Mouse (Mus musculus) embryonic facial prominence, embryonic 13.5 days (tissue): ENCODE results near the gene Olfr316. TPM values are rescaled to one million over a fixed set of nuclear protein-coding genes. Genes with fewer than 3 reads are reported as not detected.
"Not testable (repeated sequence)": the region's sequence is repeated elsewhere in the genome, so short reads cannot be mapped to it uniquely, and the experiment has no call there.

Source experiments
- ATAC-seq: fragments of 200-750 bp; cut with Nextera tagmentation; 2 replicates; pipeline ENCODE4 v1.8.0; 2017; ENCODE audit warnings: low read depth; ENCODE audit not compliant: insufficient number of reproducible peaks, insufficient read depth, low FRiP score, low TSS enrichment
- H3K27ac ChIP-seq: fragments of 300-500 bp; sonication (generic); 2 replicates; pipeline ENCODE4 v1.5.1; 2015; ENCODE audit warnings: moderate library complexity, mild to moderate bottlenecking, inconsistent platforms
- H3K27me3 ChIP-seq: fragments of 300-500 bp; sonication (generic); 2 replicates; pipeline ENCODE4 v1.6.1; 2015; ENCODE audit warnings: mild to moderate bottlenecking, inconsistent platforms
- H3K36me3 ChIP-seq: fragments of 300-500 bp; sonication (generic); 2 replicates; pipeline ENCODE4 v1.6.1; 2015; ENCODE audit warnings: mild to moderate bottlenecking, inconsistent platforms
- H3K4me1 ChIP-seq: fragments of 300-500 bp; sonication (generic); 2 replicates; pipeline ENCODE4 v1.6.1; 2015; ENCODE audit warnings: inconsistent platforms
- H3K4me2 ChIP-seq: fragments of 300-500 bp; sonication (generic); 2 replicates; pipeline ENCODE4 v1.6.1; 2015; ENCODE audit warnings: moderate library complexity, mild to moderate bottlenecking, inconsistent platforms
- H3K4me3 ChIP-seq: fragments of 300-500 bp; sonication (generic); 2 replicates; pipeline ENCODE4 v1.5.1; 2015; ENCODE audit warnings: mild to moderate bottlenecking, inconsistent platforms
- H3K9ac ChIP-seq: fragments of 300-500 bp; sonication (generic); 2 replicates; pipeline ENCODE4 v1.6.1; 2015; ENCODE audit warnings: mild to moderate bottlenecking, inconsistent platforms
- H3K9me3 ChIP-seq: fragments of 300-500 bp; sonication (generic); 2 replicates; pipeline ENCODE4 v1.6.1; 2016; ENCODE audit warnings: inconsistent platforms
- WGBS: fragments of 180-500 bp; shearing (Covaris S2); methylation state at CpG from one replicate; pipeline ENCODE4 v1.1.7; 2015; ENCODE audit warnings: mixed read lengths; 5-methylcytosine and 5-hydroxymethylcytosine counted together
- polyA plus RNA-seq: library from polyadenylated mRNA; unstranded; fragments of >200 nt; fragmentation: Nextera tagmentation; extraction: Ambion mirVana; gene quantifications from 2 replicates; pipeline ENCODE4 v1.2.1, GENCODE M21; 2015

The Olfr316 gene
- polyA plus RNA-seq, result not detected in 2 replicates

DNA sequence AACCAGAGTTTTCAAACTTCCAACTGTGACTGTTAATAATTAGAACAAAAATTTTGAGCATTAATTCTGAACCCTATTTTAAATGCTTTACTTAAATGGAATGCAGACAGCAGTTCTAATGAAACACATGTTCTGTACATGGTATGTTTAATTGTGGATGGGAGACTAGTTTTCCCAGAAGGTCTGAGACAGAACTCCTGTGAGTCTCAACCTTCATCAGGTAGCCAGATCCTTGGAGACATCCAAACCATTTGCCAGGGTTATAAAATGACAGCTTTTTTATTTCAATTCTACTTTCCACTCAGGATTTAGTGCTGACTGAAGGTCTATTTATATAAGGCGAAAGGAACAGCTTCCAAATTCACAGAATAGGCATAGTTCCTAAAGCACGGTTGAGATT is at the start of gene Olfr316:
TSS of gene Olfr316 (plus strand) at position 301 of the 400 bp plus-strand sequence.
- Histone ChIP-seq H3K9me3 (no peaks in the 10 kb centered on the region), H3K36me3 (no peaks in the 10 kb centered on the region), H3K27me3 (no peaks in the 10 kb centered on the region), H3K4me2 (no peak within 1 kb of the TSS), H3K9ac (no peak within 1 kb of the TSS), H3K4me1 (no peaks in the 10 kb centered on the region), H3K27ac (no peak within 1 kb of the TSS), H3K4me3 (no peak within 1 kb of the TSS)
- WGBS, result 85% methylated on average over 2 of the region's 2 CpGs
- ATAC-seq, result no peak

DNA sequence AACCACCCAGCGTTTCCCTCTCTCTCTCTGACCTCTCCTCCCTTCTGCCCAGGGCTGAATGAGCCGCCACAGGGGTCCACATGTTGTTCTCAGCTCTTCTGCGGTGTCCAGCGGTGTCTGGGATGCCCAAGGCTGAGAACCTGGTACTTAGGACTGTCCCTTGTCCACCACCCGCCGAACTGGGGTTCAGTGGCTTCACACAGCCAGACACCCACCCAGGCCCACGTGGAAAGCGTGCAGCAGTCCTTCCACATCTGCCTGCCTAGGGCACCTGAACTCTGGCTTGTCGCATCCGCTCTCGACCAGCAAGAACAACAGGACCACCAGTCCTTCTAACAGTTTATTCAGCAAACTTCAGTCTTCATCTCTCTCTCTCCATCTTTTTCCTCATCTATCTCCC is 43.4 kb upstream of the Olfr316 start:
- Histone ChIP-seq H3K4me3 (no peak overlapping the region), H3K27ac (no peak overlapping the region), H3K4me1 (no peaks in the 10 kb centered on the region), H3K27me3 (no peaks in the 10 kb centered on the region), H3K36me3 (no peaks in the 10 kb centered on the region), H3K9me3 (no peaks in the 10 kb centered on the region), H3K4me2 (no peak overlapping the region), H3K9ac (no peak overlapping the region)
- no peak for ATAC-seq
- 81% methylated on average over 11 of the region's 11 CpGs for WGBS

DNA sequence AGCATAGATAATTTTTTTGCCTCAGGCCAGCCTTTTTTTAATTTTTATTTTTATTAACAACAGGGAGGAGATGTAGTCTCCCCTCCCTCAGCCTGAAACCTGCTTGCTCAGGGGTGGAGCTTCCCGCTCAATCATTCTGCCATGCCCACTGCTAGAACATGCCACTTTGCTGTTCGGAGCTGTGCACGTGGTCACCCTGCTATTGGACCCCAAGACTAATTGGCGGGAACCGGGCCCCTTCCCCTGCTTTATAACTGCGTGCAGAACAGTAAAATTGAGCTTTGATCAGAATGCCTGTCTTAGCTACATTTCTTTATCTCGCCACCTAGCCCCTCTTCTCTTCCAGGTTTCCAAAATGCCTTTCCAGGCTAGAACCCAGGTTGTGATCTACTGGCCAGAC is 34.8 kb upstream of the Olfr316 start:
- H3K36me3 ChIP-seq, H3K4me2 ChIP-seq, H3K9me3 ChIP-seq, H3K4me1 ChIP-seq, H3K9ac ChIP-seq, ATAC-seq, H3K27me3 ChIP-seq, H3K4me3 ChIP-seq, H3K27ac ChIP-seq: not testable (repeated sequence)
- WGBS, result 78% methylated on average over 7 of the region's 7 CpGs

DNA sequence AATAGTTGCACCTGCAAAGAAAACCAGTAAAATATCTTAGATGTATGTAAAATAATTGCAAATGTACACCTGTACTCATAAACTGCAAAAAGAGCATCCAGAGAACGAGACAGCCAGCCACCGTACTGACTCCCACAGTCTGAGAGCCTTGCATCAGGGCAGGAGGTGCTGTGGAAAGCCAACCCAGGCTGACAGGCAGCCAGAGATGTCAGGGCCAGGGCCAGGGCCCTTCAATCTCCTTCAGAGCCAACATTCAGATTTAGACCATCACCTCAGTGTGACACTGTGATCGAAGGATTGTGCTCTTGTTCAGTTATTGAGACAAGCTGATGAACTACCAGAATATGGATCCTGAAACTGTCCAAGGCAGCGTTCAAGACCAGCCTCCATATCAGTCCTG is 32.8 kb upstream of the Olfr316 start:
- Histone ChIP-seq H3K4me1 (no peaks in the 10 kb centered on the region), H3K27me3 (no peaks in the 10 kb centered on the region), H3K27ac (no peak overlapping the region), H3K9ac (no peak overlapping the region), H3K9me3 (no peaks in the 10 kb centered on the region), H3K4me3 (no peak overlapping the region), H3K36me3 (no peaks in the 10 kb centered on the region), H3K4me2 (no peak overlapping the region)
- WGBS, result 90% methylated on average over 4 of the region's 4 CpGs
- ATAC-seq, result no peak

DNA sequence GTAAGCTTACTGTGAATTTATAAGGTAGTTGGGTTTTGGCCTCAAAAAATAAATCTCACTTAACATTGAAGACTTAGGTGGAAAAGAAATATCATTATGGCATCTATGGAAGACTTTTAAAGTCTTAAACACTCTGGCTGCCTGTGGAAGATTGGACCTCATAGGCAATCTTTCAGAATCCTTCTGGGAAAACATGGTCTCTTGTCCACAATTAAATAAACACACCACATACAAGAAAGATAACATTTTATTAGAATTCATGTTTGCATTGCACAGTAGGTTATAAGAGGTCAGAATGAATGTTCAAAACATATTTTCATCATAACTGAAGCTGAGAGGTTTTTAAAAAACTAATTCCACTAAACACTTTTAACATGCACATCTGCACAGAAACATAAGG is 28.6 kb upstream of the Olfr316 start, which contains the start of gene Olfr318:
TSS of gene Olfr318 (minus strand) at position 101 of the 400 bp plus-strand sequence.
- Histone ChIP-seq H3K36me3 (no peaks in the 10 kb centered on the region), H3K27me3 (no peaks in the 10 kb centered on the region), H3K4me3 (no peak within 1 kb of the TSS), H3K4me2 (no peak within 1 kb of the TSS), H3K27ac (no peak within 1 kb of the TSS), H3K9me3 (no peaks in the 10 kb centered on the region), H3K9ac (no peak within 1 kb of the TSS), H3K4me1 (no peaks in the 10 kb centered on the region)
- ATAC-seq, result no peak

DNA sequence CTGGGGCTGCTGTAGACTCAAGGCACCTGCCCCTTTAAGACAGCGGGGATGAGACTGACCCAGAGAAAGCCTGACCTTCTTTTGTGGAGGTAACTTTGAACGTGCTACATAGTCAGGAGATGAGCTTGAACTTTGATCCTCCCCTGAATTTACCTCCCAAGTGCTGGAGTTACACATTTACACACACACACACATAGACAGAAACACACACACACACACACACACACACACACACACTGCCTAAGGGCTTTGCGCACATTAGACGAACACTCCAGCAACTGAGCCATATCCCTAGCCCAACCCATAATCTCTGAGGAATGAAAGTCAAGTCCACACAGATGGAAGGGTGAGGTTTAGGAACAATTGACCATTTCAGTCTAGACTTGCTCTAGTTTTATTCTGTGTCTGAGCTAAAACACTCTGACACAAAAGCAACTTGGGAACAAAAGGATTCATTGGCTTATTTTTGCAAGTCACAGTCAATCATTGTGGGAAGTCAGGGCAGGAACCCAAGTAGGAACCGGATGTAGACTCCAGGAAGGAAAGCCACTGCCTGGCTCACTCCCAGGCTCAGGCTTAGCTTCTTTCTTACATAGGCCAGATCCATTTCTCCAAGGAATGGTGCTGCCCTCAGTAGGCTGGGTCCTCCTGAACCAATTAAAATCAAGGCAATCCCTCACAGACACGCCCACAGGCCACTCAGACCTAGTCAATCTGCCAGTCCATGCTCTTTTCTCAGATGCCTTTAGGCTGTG is 24.5 kb upstream of the Olfr316 start:
- H3K4me2 ChIP-seq, H3K36me3 ChIP-seq, ATAC-seq, H3K4me1 ChIP-seq, H3K27me3 ChIP-seq, H3K27ac ChIP-seq, H3K4me3 ChIP-seq, H3K9me3 ChIP-seq, H3K9ac ChIP-seq: not testable (repeated sequence)
- 81% methylated on average over 6 of the region's 6 CpGs for WGBS

DNA sequence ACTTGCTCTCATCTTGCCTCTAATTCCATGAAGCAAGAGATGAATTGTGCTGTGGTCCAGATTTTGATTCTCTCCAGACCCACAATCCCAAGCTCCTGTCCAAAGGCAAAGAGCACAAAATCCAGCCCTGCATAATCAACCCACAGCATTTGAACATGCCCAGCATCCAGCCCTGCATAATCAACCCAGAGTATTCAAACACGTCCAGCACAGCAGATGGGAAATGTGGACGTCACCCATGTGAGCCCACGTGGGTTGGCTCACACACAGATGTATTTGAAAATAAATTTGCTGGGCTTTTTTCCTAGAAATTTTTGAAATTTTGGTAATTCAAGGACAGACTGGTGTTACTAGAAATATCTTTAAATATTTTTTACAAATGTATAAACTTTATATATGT is 19.2 kb upstream of the Olfr316 start:
- H3K27ac ChIP-seq, result no peak overlapping the region
- H3K4me1 ChIP-seq, result no peaks in the 10 kb centered on the region
- no peak overlapping the region for H3K4me3 ChIP-seq
- no peak overlapping the region for H3K9ac ChIP-seq
- no peak for ATAC-seq
- no peaks in the 10 kb centered on the region for H3K9me3 ChIP-seq
- no peak overlapping the region for H3K4me2 ChIP-seq
- WGBS, result 63% methylated on average over 3 of the region's 3 CpGs
- no peaks in the 10 kb centered on the region for H3K27me3 ChIP-seq
- no peaks in the 10 kb centered on the region for H3K36me3 ChIP-seq

DNA sequence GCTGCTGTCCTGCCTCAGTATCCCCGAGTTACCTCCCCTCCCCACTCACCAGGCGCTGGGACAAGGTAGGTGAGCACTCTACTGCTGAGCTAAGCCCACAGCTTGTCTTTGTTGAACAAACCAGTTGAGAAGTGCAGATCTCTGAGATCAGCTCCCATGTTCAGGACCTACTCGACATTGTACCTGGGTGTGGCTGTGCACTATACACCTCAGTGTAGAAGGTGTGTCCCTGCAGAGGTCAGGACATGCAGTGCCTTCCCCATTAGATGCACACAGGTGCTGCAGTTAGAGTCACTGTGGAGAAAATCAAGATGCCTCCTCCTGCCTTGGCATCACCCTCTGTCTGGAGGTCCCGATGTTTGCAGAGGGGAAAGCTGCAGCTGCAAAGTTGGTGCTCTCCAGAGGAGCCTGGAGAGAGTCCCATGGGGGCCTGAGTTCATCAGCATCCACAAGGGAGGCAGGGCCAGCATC is 13.7 kb upstream of the Olfr316 start, which contains the start of gene Olfr317:
TSS of gene Olfr317 (minus strand) at position 421 of the 471 bp plus-strand sequence.
- Histone ChIP-seq H3K36me3 (no peaks in the 10 kb centered on the region), H3K4me3 (no peak within 1 kb of the TSS), H3K9ac (no peak within 1 kb of the TSS), H3K4me1 (no peaks in the 10 kb centered on the region), H3K27ac (no peak within 1 kb of the TSS), H3K27me3 (no peaks in the 10 kb centered on the region), H3K4me2 (no peak within 1 kb of the TSS), H3K9me3 (peaks cover 3% of the 10 kb centered on the region; the same call in 1 of the 2 replicates)
- ATAC-seq, result no peak
- WGBS, result 80% methylated on average over 4 of the region's 4 CpGs

DNA sequence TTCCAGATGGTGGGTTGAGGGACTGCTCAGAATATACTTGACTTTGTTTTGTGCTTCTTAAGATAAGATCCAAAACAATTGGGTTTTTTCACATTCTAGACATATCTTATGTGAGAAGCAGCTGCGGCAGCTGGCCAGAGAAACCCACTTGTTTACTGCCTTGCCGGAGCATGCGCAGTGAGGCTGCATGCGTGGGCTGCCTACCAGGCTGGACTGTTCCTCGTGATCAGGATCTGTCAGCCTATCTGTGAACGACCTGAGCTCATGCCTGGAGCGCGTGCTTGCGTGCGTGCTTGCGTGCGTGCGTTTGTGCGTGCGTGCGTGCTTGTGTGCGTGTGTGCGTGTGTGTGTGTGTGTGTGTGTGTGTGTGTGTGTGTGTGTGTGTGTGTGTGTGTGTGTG is 1.4 kb upstream of the Olfr316 start:
- H3K27me3 ChIP-seq, H3K27ac ChIP-seq, H3K9ac ChIP-seq, H3K9me3 ChIP-seq, ATAC-seq, H3K36me3 ChIP-seq, H3K4me3 ChIP-seq, H3K4me2 ChIP-seq, H3K4me1 ChIP-seq: not testable (repeated sequence)
- 78% methylated on average over 18 of the region's 18 CpGs for WGBS

DNA sequence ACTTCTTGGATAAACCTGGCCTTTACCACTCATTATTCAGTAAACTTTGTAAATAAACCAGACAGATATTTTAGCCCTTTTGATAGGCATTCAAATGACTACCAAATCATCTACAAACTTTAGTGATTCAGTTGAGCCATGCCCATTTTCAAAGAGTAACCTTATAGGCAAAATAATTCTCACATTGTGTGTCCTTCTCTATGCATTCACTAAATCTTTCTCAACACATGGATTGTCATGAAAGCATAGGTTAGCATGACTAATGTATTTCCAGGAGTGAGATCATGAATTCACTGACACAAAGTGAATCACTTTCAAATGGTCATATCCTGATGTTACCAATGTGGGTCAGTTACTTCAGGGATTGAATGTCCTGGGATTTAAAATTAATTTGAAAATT is 20.4 kb downstream of the Olfr316 start, which contains the start of gene Olfr315:
TSS of gene Olfr315 (plus strand) at position 301 of the 400 bp plus-strand sequence.
- ATAC-seq, result no peak

DNA sequence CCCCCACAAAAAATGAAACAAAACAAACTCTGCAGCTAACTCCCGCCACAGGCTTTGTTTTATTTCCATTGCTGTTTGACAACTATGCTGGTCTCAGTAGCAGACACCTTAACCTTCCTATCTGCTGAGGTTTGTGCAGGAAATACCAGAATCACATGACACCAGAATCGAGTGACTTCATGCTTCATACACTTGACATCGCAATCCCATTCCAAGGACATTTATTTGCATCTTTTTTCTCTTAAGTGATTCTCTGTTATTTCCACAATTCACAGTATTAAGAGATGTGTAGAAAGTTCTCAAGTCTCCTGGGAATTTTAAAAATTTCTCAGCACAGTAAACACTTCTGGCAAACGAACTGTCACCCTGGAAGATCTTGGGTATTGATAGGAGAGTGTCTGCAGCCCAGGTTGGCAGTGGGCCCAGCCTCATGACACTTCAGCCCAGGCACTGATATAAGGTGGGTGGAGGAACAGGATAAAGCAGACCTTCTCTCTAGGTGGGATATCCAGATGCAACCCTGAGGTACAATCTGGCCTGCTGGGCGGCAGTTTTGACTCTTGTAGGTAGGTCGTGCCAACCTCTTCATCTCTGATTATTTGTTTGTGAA is 30.1 kb downstream of the Olfr316 start, which contains the start of gene Olfr314:
TSS of gene Olfr314 (plus strand) at position 473 of the 610 bp plus-strand sequence.
- H3K27me3 ChIP-seq, result no peaks in the 10 kb centered on the region
- no peaks in the 10 kb centered on the region for H3K4me1 ChIP-seq
- no peaks in the 10 kb centered on the region for H3K36me3 ChIP-seq
- H3K9me3 ChIP-seq, result no peaks in the 10 kb centered on the region
- H3K4me2 ChIP-seq, result no peak within 1 kb of the TSS
- no peak within 1 kb of the TSS for H3K4me3 ChIP-seq
- no peak within 1 kb of the TSS for H3K9ac ChIP-seq
- no peak for ATAC-seq
- H3K27ac ChIP-seq, result no peak within 1 kb of the TSS
- WGBS, result 78% methylated on average over 6 of the region's 6 CpGs

More for the DNA sequence above, 20.4 kb downstream of the Olfr316 start, which contains the start of gene Olfr315:
- Histone ChIP-seq H3K27ac (no peak within 1 kb of the TSS), H3K9ac (no peak within 1 kb of the TSS), H3K36me3 (no peaks in the 10 kb centered on the region), H3K9me3 (no peaks in the 10 kb centered on the region), H3K4me1 (no peaks in the 10 kb centered on the region), H3K27me3 (no peaks in the 10 kb centered on the region), H3K4me3 (no peak within 1 kb of the TSS), H3K4me2 (no peak within 1 kb of the TSS)

DNA sequence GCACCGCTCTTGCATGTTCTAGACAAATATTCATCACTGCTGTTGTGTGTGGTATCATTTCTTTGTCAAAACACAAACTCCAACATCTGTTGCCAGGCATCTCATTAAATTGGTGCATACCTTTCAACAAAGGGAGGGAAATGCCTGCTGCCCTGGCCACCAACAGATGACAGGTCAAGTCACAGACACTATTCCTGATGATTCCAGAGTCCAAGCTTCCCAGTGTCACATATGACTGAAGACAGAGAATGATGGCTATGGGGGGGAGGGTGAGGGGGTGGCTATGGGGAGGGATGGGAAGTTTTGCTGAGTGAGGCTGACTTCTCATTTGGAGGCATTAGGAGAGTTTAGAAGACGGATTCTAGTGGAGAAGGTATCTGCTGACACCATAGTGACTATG is 31.6 kb downstream of the Olfr316 start:
- Histone ChIP-seq H3K4me1 (no peaks in the 10 kb centered on the region), H3K4me3 (no peak overlapping the region), H3K27ac (no peak overlapping the region), H3K36me3 (no peaks in the 10 kb centered on the region), H3K27me3 (no peaks in the 10 kb centered on the region), H3K9ac (no peak overlapping the region), H3K4me2 (no peak overlapping the region), H3K9me3 (no peaks in the 10 kb centered on the region)
- WGBS, result 87% methylated on average over 2 of the region's 2 CpGs
- ATAC-seq, result no peak
